In genomic region chr17:49190337-49190736, GRCm38 (mm10) we compare ENCODE assay signal across 16 mouse cellular contexts.
DNase-seq lines count a peak whose midpoint lies in the region; ATAC-seq lines count a peak whose summit lies in the region.
"Had no signal": no experiment of that assay in that cellular context is flagged by ENCODE, and none has a peak within 500 bp of the region (broad histone marks: within the 10 kb centered on the region; RNA-seq: fewer than 3 reads in every experiment).

No protein-coding gene starts in this region.

- no peak overlapping the region for H3K9ac ChIP-seq in hindbrain, embryonic 16.5 days (ENCODE audit: low read depth, low read length)
- H3K9ac ChIP-seq in hindbrain, embryonic 13.5 days, result no peak overlapping the region
- H3K9ac ChIP-seq: intestine, embryonic 15.5 days; liver, postnatal 0 days had no signal

- peak; percentile 70 for ATAC-seq in hindbrain, embryonic 16.5 days
- no peak for ATAC-seq in hindbrain, embryonic 13.5 days (ENCODE audit: low FRiP score)
- ATAC-seq in frontal cortex, adult (ENCODE audit: low TSS enrichment), result no peak
- ATAC-seq: liver, postnatal 0 days had no signal

- H3K27ac ChIP-seq in hindbrain, embryonic 16.5 days (ENCODE audit: low read depth, low read length), result no peak overlapping the region
- no peak overlapping the region for H3K27ac ChIP-seq in hindbrain, embryonic 13.5 days
- no peak overlapping the region for H3K27ac ChIP-seq in limb, embryonic 10.5 days
- H3K27ac ChIP-seq: intestine, embryonic 15.5 days; stomach, postnatal 0 days had no signal

- no peaks in the 10 kb centered on the region for H3K9me3 ChIP-seq in hindbrain, embryonic 16.5 days (ENCODE audit: control insufficient read depth, low read length)
- H3K9me3 ChIP-seq in hindbrain, embryonic 13.5 days, result no peaks in the 10 kb centered on the region
- H3K9me3 ChIP-seq in limb, embryonic 10.5 days (replicated peaks), result 0 out of 2 replicates have a peak, but pooled peaks cover 6% of the 10 kb centered on the region
- H3K9me3 ChIP-seq: intestine, embryonic 15.5 days had no signal

- 70% methylated on average over 4 of the region's 4 CpGs for WGBS in hindbrain, embryonic 16.5 days
- 89% methylated on average over 4 of the region's 4 CpGs for WGBS in hindbrain, embryonic 13.5 days
- WGBS in limb, embryonic 10.5 days, result 90% methylated on average over 4 of the region's 4 CpGs

- peak; percentile 29 for DNase-seq in adrenal gland, postnatal 25 days
- DNase-seq in adrenal gland, postnatal 36 days, result no peak
- peak; percentile 93 for DNase-seq in brain, adult 2 months (ENCODE audit: low read depth, low spot score)
- DNase-seq in cerebellum, adult 8-10 months, result peak; percentile 87
- DNase-seq in limb, embryonic 10.5 days (ENCODE audit: low spot score), result no peak
- DNase-seq: adrenal gland, adult 8-10 months; gastrocnemius, postnatal 14 days; layer of hippocampus, postnatal 36 days; liver, postnatal 0 days had no signal

- H3K4me2 ChIP-seq in hindbrain, embryonic 16.5 days (ENCODE audit: low read length), result no peak overlapping the region
- no peak overlapping the region for H3K4me2 ChIP-seq in hindbrain, embryonic 13.5 days
- H3K4me2 ChIP-seq: intestine, embryonic 15.5 days had no signal

- no peaks in the 10 kb centered on the region for H3K27me3 ChIP-seq in hindbrain, embryonic 16.5 days (replicated peaks; ENCODE audit: control insufficient read depth, insufficient read depth, low read length)
- no peaks in the 10 kb centered on the region for H3K27me3 ChIP-seq in hindbrain, embryonic 13.5 days
- no peaks in the 10 kb centered on the region for H3K27me3 ChIP-seq in limb, embryonic 10.5 days (ENCODE audit: low read depth, poor library complexity, severe bottlenecking)
- H3K27me3 ChIP-seq: intestine, embryonic 15.5 days; megakaryocyte, embryonic 14.5 days had no signal

- H3K4me1 ChIP-seq in hindbrain, embryonic 16.5 days (ENCODE audit: control insufficient read depth, insufficient read depth, low read depth, low read length), result no peaks in the 10 kb centered on the region
- H3K4me1 ChIP-seq in hindbrain, embryonic 13.5 days (replicated peaks), result 0 out of 2 replicates have a peak, but pooled peaks cover 2% of the 10 kb centered on the region
- peaks cover 2% of the 10 kb centered on the region for H3K4me1 ChIP-seq in limb, embryonic 10.5 days
- H3K4me1 ChIP-seq: intestine, embryonic 15.5 days; megakaryocyte, embryonic 14.5 days had no signal

- H3K36me3 ChIP-seq in hindbrain, embryonic 16.5 days (ENCODE audit: control insufficient read depth, insufficient read depth, low read length), result no peaks in the 10 kb centered on the region
- no peaks in the 10 kb centered on the region for H3K36me3 ChIP-seq in hindbrain, embryonic 13.5 days
- H3K36me3 ChIP-seq in limb, embryonic 10.5 days, result no peaks in the 10 kb centered on the region
- H3K36me3 ChIP-seq: intestine, embryonic 15.5 days had no signal

- no peak overlapping the region for H3K4me3 ChIP-seq in hindbrain, embryonic 16.5 days (ENCODE audit: low read length)
- H3K4me3 ChIP-seq in hindbrain, embryonic 13.5 days, result no peak overlapping the region
- no peak overlapping the region for H3K4me3 ChIP-seq in limb, embryonic 10.5 days
- H3K4me3 ChIP-seq: erythroblast, embryonic 14.5 days; intestine, embryonic 15.5 days; megakaryocyte, embryonic 14.5 days had no signal

Comparison
In these comparisons a context has a peak if more than half of its experiments do, and no peak if none do; other contexts are left out.
1. DNase-seq: peak in adrenal gland, postnatal 25 days (single experiment), brain, adult 2 months (single experiment) and cerebellum, adult 8-10 months (single experiment); none in adrenal gland, postnatal 36 days (0 of 2) and limb, embryonic 10.5 days (single experiment).